Mouse (Mus musculus) brain, embryonic 14.5 days (tissue): ENCODE data around the gene Anks1b.

Experiments
- CTCF ChIP-seq: fragments of 200-500 bp; IDR thresholded peaks from 2 replicates; pipeline ENCODE4 v1.5.1; 2012; ENCODE audit warnings: inconsistent platforms, mild to moderate bottlenecking, moderate library complexity, borderline replicate concordance; ENCODE audit not compliant: insufficient read depth, insufficient read length; ENCODE audit errors: extremely low read depth
- POLR2A ChIP-seq: fragments of 200-500 bp; IDR thresholded peaks from 2 replicates; pipeline ENCODE4 v1.6.1; 2012; ENCODE audit warnings: mild to moderate bottlenecking, inconsistent platforms, borderline replicate concordance; ENCODE audit not compliant: poor library complexity, insufficient read depth, insufficient read length, severe bottlenecking; ENCODE audit errors: extremely low read depth

GRCm38 (mm10) chr10:90937721-90938460, 1064.6 kb downstream of the Anks1b start:
- TF ChIP-seq CTCF (no peak), POLR2A (no peak)
